Mouse (Mus musculus) midbrain, postnatal 0 days (tissue): ENCODE measurements around the gene Junb. TPM values are rescaled to one million over a fixed set of nuclear protein-coding genes. Genes with fewer than 3 reads are reported as not detected.

ENCODE experiments used
- ATAC-seq: fragments of 200-750 bp; cut with Nextera tagmentation; 2 replicates; pipeline ENCODE4 v1.8.0; 2017; ENCODE audit warnings: moderate number of reproducible peaks, mild to moderate bottlenecking, moderate TSS enrichment, moderate library complexity; ENCODE audit not compliant: low FRiP score
- DNase-seq: peaks from one replicate; pipeline ENCODE4 v3.0.0-alpha.2; 2015; ENCODE audit warnings: low spot score
- H3K27ac ChIP-seq: fragments of 300-500 bp; sonication (generic); 2 replicates; pipeline ENCODE4 v1.5.1; 2014; ENCODE audit warnings: low read depth, mild to moderate bottlenecking, low read length, mixed read lengths
- H3K27me3 ChIP-seq: fragments of 300-500 bp; sonication (generic); 2 replicates; pipeline ENCODE4 v1.6.1; 2014; ENCODE audit warnings: low read length, control low read depth, mixed read lengths; ENCODE audit not compliant: insufficient read depth
- H3K36me3 ChIP-seq: fragments of 300-500 bp; sonication (generic); 2 replicates; pipeline ENCODE4 v1.6.1; 2014; ENCODE audit warnings: low read length, control low read depth, mixed read lengths; ENCODE audit not compliant: insufficient read depth
- H3K4me1 ChIP-seq: fragments of 300-500 bp; sonication (generic); 2 replicates; pipeline ENCODE4 v1.6.1; 2014; ENCODE audit warnings: mild to moderate bottlenecking, control low read depth, antibody characterized with exemption, low read length, mixed read lengths; ENCODE audit not compliant: insufficient read depth
- H3K4me2 ChIP-seq: fragments of 300-500 bp; sonication (generic); 2 replicates; pipeline ENCODE4 v1.6.1; 2014; ENCODE audit warnings: low read depth, mild to moderate bottlenecking, low read length, mixed read lengths; ENCODE audit not compliant: poor library complexity, severe bottlenecking
- H3K4me3 ChIP-seq: fragments of 300-500 bp; sonication (generic); 2 replicates; pipeline ENCODE4 v1.5.1; 2014; ENCODE audit warnings: low read depth, mild to moderate bottlenecking, low read length, moderate library complexity
- H3K9ac ChIP-seq: fragments of 300-500 bp; sonication (generic); replicated peaks from 2 replicates; pipeline ENCODE4 v1.6.1; 2014; ENCODE audit warnings: mild to moderate bottlenecking, low read length, moderate library complexity, mixed read lengths; ENCODE audit not compliant: poor library complexity, severe bottlenecking
- H3K9me3 ChIP-seq: fragments of 300-500 bp; sonication (generic); 2 replicates; pipeline ENCODE4 v1.6.1; 2016; ENCODE audit warnings: low read length, control low read depth
- CTCF ChIP-seq: IDR thresholded peaks from 2 replicates; pipeline ENCODE4 v1.5.1; 2016; ENCODE audit warnings: antibody characterized with exemption, mild to moderate bottlenecking
- WGBS: fragments of 180-500 bp; shearing (Covaris S2); extraction: QIAGEN DNeasy Blood & Tissue Kit; methylation state at CpG from one replicate; pipeline ENCODE4 v1.1.7; 2014; 5-methylcytosine and 5-hydroxymethylcytosine counted together
- polyA plus RNA-seq: library from polyadenylated mRNA; unstranded; fragments of >200 nt; fragmentation: Nextera tagmentation; extraction: Ambion mirVana; gene quantifications from 2 replicates; pipeline ENCODE4 v1.2.1, GENCODE M21; 2015
- total RNA-seq: library from RNA; depleted of rRNA; stranded (reverse); fragments of >200 nt; gene quantifications from 2 replicates; pipeline ENCODE4 v1.2.3, GENCODE M21; 2014

Junb gene
- total and polyA plus RNA-seq, 2 experiments from 2014 or later = 6.1 to 15.9 TPM

- Histone ChIP-seq H3K9me3 (no peaks in the 10 kb centered on the region), H3K4me2 (no peak overlapping the region), H3K27ac (no peak overlapping the region), H3K4me3 (no peak overlapping the region), H3K9ac (no peak overlapping the region), H3K36me3 (peaks cover 13% of the 10 kb centered on the region), H3K27me3 (no peaks in the 10 kb centered on the region), H3K4me1 (peaks cover 13% of the 10 kb centered on the region; the same call in 1 of the 2 replicates)
- DNase-seq (no peak), ATAC-seq (no peak)
- TF ChIP-seq CTCF = no peak
- WGBS = 88% methylated on average over 13 of the region's 13 CpGs
Measured at GRCm38 (mm10) chr8:84967532-84968304, 10.8 kb downstream of the Junb start.

- WGBS = 65% methylated on average over 3 of the region's 3 CpGs
- peaks cover 7% of the 10 kb centered on the region for H3K36me3 ChIP-seq
- H3K4me1 ChIP-seq = peaks cover 13% of the 10 kb centered on the region; the same call in 1 of the 2 replicates
- TF ChIP-seq CTCF = no peak
- peak overlapping the region; percentile 91 for H3K4me2 ChIP-seq
- H3K4me3 ChIP-seq = peak overlapping the region; percentile 59; the same call in 1 of the 2 replicates
- ATAC-seq (no peak), DNase-seq (no peak)
- H3K27ac ChIP-seq = no peak overlapping the region
- no peak overlapping the region for H3K9ac ChIP-seq
- H3K9me3 ChIP-seq = no peaks in the 10 kb centered on the region
- no peaks in the 10 kb centered on the region for H3K27me3 ChIP-seq
Measured at GRCm38 (mm10) chr8:84966603-84967002, 11.9 kb downstream of the Junb start.

- peak overlapping the region; percentile 62 for H3K9ac ChIP-seq
- peak; percentile 98 for DNase-seq
- peaks cover 10% of the 10 kb centered on the region; the same call in 1 of the 2 replicates for H3K4me1 ChIP-seq
- H3K9me3 ChIP-seq = no peaks in the 10 kb centered on the region
- peak; percentile 77 for ATAC-seq
- H3K4me2 ChIP-seq = peak overlapping the region; percentile 91
- H3K36me3 ChIP-seq = peaks cover under 1% of the 10 kb centered on the region
- no peaks in the 10 kb centered on the region for H3K27me3 ChIP-seq
- no peak overlapping the region; the same call in 1 of the 2 replicates for H3K27ac ChIP-seq
- TF ChIP-seq CTCF = no peak
- H3K4me3 ChIP-seq = peak overlapping the region; percentile 59
- WGBS = under 1% methylated on average over 41 of the region's 41 CpGs
Measured at GRCm38 (mm10) chr8:84965731-84966291, 12.7 kb downstream of the Junb start.

- ATAC-seq = no peak
Measured at GRCm38 (mm10) chr8:84963952-84964351, 14.6 kb downstream of the Junb start.

GRCm38 (mm10) chr8:84959811-84960210 is 18.7 kb downstream of the Junb start:
- no peak for TF ChIP-seq CTCF
- H3K9me3 ChIP-seq = no peaks in the 10 kb centered on the region

More at GRCm38 (mm10) chr8:84963952-84964351, 14.6 kb downstream of the Junb start:
- Histone ChIP-seq H3K27ac (no peak overlapping the region), H3K9me3 (no peaks in the 10 kb centered on the region), H3K4me1 (peaks cover 6% of the 10 kb centered on the region; the same call in 1 of the 2 replicates), H3K27me3 (no peaks in the 10 kb centered on the region), H3K4me2 (no peak overlapping the region), H3K4me3 (no peak overlapping the region), H3K9ac (no peak overlapping the region), H3K36me3 (no peaks in the 10 kb centered on the region; the same call in 1 of the 2 replicates)
- TF ChIP-seq CTCF = peak; percentile 39
- WGBS = 87% methylated on average over 4 of the region's 4 CpGs
- DNase-seq = no peak

GRCm38 (mm10) chr8:84956768-84957167 is 21.8 kb downstream of the Junb start:
- ATAC-seq = no peak
- no peaks in the 10 kb centered on the region for H3K4me1 ChIP-seq

More at GRCm38 (mm10) chr8:84959811-84960210, 18.7 kb downstream of the Junb start:
- Histone ChIP-seq H3K4me2 (no peak overlapping the region), H3K4me3 (no peak overlapping the region), H3K27ac (no peak overlapping the region), H3K36me3 (peaks cover 6% of the 10 kb centered on the region; the same call in 1 of the 2 replicates), H3K4me1 (no peaks in the 10 kb centered on the region), H3K27me3 (no peaks in the 10 kb centered on the region), H3K9ac (no peak overlapping the region)
- DNase-seq (no peak), ATAC-seq (no peak)
- 91% methylated on average over 7 of the region's 7 CpGs for WGBS

More at GRCm38 (mm10) chr8:84956768-84957167, 21.8 kb downstream of the Junb start:
- Histone ChIP-seq H3K4me3 (no peak overlapping the region), H3K9me3 (no peaks in the 10 kb centered on the region), H3K27ac (no peak overlapping the region), H3K9ac (no peak overlapping the region), H3K36me3 (peaks cover 6% of the 10 kb centered on the region; the same call in 1 of the 2 replicates), H3K27me3 (no peaks in the 10 kb centered on the region; the same call in 1 of the 2 replicates), H3K4me2 (no peak overlapping the region)
- TF ChIP-seq CTCF = peak; percentile 93
- WGBS = 43% methylated on average over 2 of the region's 2 CpGs
- peak; percentile 82 for DNase-seq
